Mouse (Mus musculus) midbrain, embryonic 14.5 days (tissue): ENCODE measurements around the gene Gm20821. TPM values are rescaled to one million over a fixed set of nuclear protein-coding genes. Genes with fewer than 3 reads are reported as not detected.
"Not testable (repeated sequence)": the region's sequence is repeated elsewhere in the genome, so short reads cannot be mapped to it uniquely, and the experiment has no call there.

Source experiments
- ATAC-seq: fragments of 200-750 bp; cut with Nextera tagmentation; 2 replicates; pipeline ENCODE4 v1.8.0; 2017; ENCODE audit warnings: moderate number of reproducible peaks, moderate library complexity; ENCODE audit not compliant: low FRiP score, low TSS enrichment
- DNase-seq: peaks from one replicate; pipeline ENCODE4 v3.0.0-alpha.2; 2015
- H3K27ac ChIP-seq: fragments of 300-500 bp; sonication (generic); replicated peaks from 2 replicates; pipeline ENCODE4 v1.5.1; 2014; ENCODE audit warnings: mild to moderate bottlenecking, low read depth, low read length, moderate library complexity
- H3K27me3 ChIP-seq: fragments of 300-500 bp; sonication (generic); 2 replicates; pipeline ENCODE4 v1.6.1; 2014; ENCODE audit warnings: low read length, control low read depth, mixed read lengths; ENCODE audit not compliant: control insufficient read depth, insufficient read depth
- H3K36me3 ChIP-seq: fragments of 300-500 bp; sonication (generic); 2 replicates; pipeline ENCODE4 v1.6.1; 2014; ENCODE audit warnings: low read length, control low read depth; ENCODE audit not compliant: control insufficient read depth, insufficient read depth
- H3K4me1 ChIP-seq: fragments of 300-500 bp; sonication (generic); 2 replicates; pipeline ENCODE4 v1.6.1; 2014; ENCODE audit warnings: mild to moderate bottlenecking, antibody characterized with exemption, low read length, control low read depth; ENCODE audit not compliant: control insufficient read depth, insufficient read depth
- H3K4me2 ChIP-seq: fragments of 300-500 bp; sonication (generic); 2 replicates; pipeline ENCODE4 v1.6.1; 2014; ENCODE audit warnings: mild to moderate bottlenecking, low read length, moderate library complexity
- H3K4me3 ChIP-seq: fragments of 300-500 bp; sonication (generic); replicated peaks from 2 replicates; pipeline ENCODE4 v1.5.1; 2014; ENCODE audit warnings: low read depth, low read length
- H3K9ac ChIP-seq: fragments of 300-500 bp; sonication (generic); replicated peaks from 2 replicates; pipeline ENCODE4 v1.6.1; 2014; ENCODE audit warnings: mild to moderate bottlenecking, low read length, moderate library complexity
- H3K9me3 ChIP-seq: fragments of 300-500 bp; sonication (generic); 2 replicates; pipeline ENCODE4 v1.6.1; 2016; ENCODE audit warnings: low read length, control low read depth, mixed read lengths; ENCODE audit not compliant: control insufficient read depth
- WGBS: fragments of 180-500 bp; shearing (Covaris S2); extraction: QIAGEN DNeasy Blood & Tissue Kit; methylation state at CpG from one replicate; pipeline ENCODE4 v1.1.7; 2014; 5-methylcytosine and 5-hydroxymethylcytosine counted together
- polyA plus RNA-seq: library from polyadenylated mRNA; unstranded; fragments of >200 nt; fragmentation: Nextera tagmentation; extraction: Ambion mirVana; gene quantifications from 2 replicates; pipeline ENCODE4 v1.2.1, GENCODE M21; 2014

Gm20821 gene
- polyA plus RNA-seq, result not detected in 2 replicates

GRCm38 (mm10) chrY:9781504-9781903, at the start of gene Gm20821:
TSS of gene Gm20821 (plus strand) at chrY:9781804.
- H3K27ac ChIP-seq, H3K36me3 ChIP-seq, H3K9ac ChIP-seq, DNase-seq, H3K4me3 ChIP-seq, H3K4me1 ChIP-seq, H3K4me2 ChIP-seq, H3K9me3 ChIP-seq, ATAC-seq, H3K27me3 ChIP-seq: not testable (repeated sequence)
- 56% methylated on average over 2 of the region's 2 CpGs for WGBS
